Mouse (Mus musculus) spleen, adult 2 months (tissue): Measurements from ENCODE around the gene Fcer1g. TPM values are rescaled to one million over a fixed set of nuclear protein-coding genes. Genes with fewer than 3 reads are reported as not detected.

ENCODE experiments used
- DNase-seq, 2 experiments: peaks; one replicate each; pipeline versions ENCODE4 v3.0.0 to v3.0.0-alpha.2; 2012 to 2021; ENCODE audit warnings: low spot score in 2 of 2, low read depth in 1 of 2
- H3K27ac ChIP-seq: fragments of 200-500 bp; 2 replicates; pipeline ENCODE4 v1.5.1; 2012; ENCODE audit warnings: low read length, inconsistent platforms; ENCODE audit not compliant: insufficient read depth
- H3K27me3 ChIP-seq: fragments of 200-500 bp; 2 replicates; pipeline ENCODE4 v1.6.1; 2012; ENCODE audit warnings: mild to moderate bottlenecking, moderate library complexity, low read length, inconsistent platforms; ENCODE audit not compliant: control insufficient read depth, insufficient read depth
- H3K36me3 ChIP-seq: fragments of 200-500 bp; 2 replicates; pipeline ENCODE4 v1.6.1; 2012; ENCODE audit warnings: mild to moderate bottlenecking, low read length, inconsistent platforms; ENCODE audit not compliant: control insufficient read depth, insufficient read depth
- H3K4me1 ChIP-seq: fragments of 200-500 bp; 2 replicates; pipeline ENCODE4 v1.6.1; 2011; ENCODE audit warnings: inconsistent platforms; ENCODE audit not compliant: control insufficient read depth, insufficient read depth, insufficient read length
- H3K4me3 ChIP-seq: fragments of 200-500 bp; 2 replicates; pipeline ENCODE4 v1.5.1; 2011; ENCODE audit warnings: mild to moderate bottlenecking, inconsistent platforms; ENCODE audit not compliant: insufficient read depth, insufficient read length; ENCODE audit errors: extremely low read depth
- CTCF ChIP-seq: fragments of 200-500 bp; IDR thresholded peaks from 2 replicates; pipeline ENCODE4 v1.5.1; 2011; ENCODE audit warnings: mild to moderate bottlenecking, inconsistent platforms; ENCODE audit not compliant: insufficient read depth, insufficient read length, insufficient replicate concordance; ENCODE audit errors: extremely low read depth
- POLR2A ChIP-seq: fragments of 200-500 bp; IDR thresholded peaks from 2 replicates; pipeline ENCODE4 v1.6.1; 2011; ENCODE audit warnings: low read depth, low read length, inconsistent platforms
- WGBS: fragments of 180-500 bp; shearing (Covaris S2); methylation state at CpG from one replicate; pipeline ENCODE4 v1.1.7; 2018; 5-methylcytosine and 5-hydroxymethylcytosine counted together
- polyA plus RNA-seq: library from polyadenylated mRNA; depleted of rRNA; stranded (reverse); fragments of >200 nt; gene quantifications from 2 replicates; pipeline ENCODE4 v1.2.3, GENCODE M21; 2012

The Fcer1g gene
- polyA plus RNA-seq, 1 experiment, result 307 TPM

- no peak for DNase-seq
- H3K36me3 ChIP-seq, result peaks cover 22% of the 10 kb centered on the region
- H3K27me3 ChIP-seq, result no peaks in the 10 kb centered on the region
- 0 out of 2 replicates have a peak overlapping the region, but pooled peaks have one; percentile 4 for H3K4me3 ChIP-seq
- H3K4me1 ChIP-seq, result peaks cover 5% of the 10 kb centered on the region; the same call in 1 of the 2 replicates
- peak overlapping the region; percentile 2; the same call in 1 of the 2 replicates for H3K27ac ChIP-seq
- TF ChIP-seq POLR2A (no peak), CTCF (no peak)
- WGBS, result 71% methylated on average over 5 of the region's 5 CpGs
These were observed 1.8 kb downstream of the Fcer1g start for GRCm38 (mm10) chr1:171232348-171232747.

DNA sequence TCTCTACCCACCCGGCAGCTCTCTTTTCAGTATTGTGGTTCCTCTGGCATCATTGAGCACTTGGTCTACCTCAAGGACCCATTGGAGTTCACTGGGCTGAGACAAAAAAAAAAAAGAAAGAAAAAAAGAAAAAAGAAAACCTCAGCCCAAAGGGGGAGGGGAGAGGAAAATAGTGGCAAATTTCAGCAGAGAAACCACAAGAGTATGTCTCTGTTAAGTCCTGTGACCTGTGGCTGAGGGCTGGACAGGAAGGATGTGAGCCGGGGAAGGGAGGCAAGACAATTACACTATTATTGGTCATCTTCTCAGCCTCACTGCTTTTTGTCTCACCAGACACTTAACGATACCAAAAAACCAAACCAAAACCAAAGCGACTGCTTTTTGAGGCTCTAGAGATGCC, 2.3 kb downstream of the Fcer1g start:
- Histone ChIP-seq H3K27me3 (no peaks in the 10 kb centered on the region), H3K36me3 (peaks cover 17% of the 10 kb centered on the region), H3K27ac (0 out of 2 replicates have a peak overlapping the region, but pooled peaks have one; percentile 2), H3K4me3 (peak overlapping the region; percentile 10; the same call in 1 of the 2 replicates), H3K4me1 (peaks cover 5% of the 10 kb centered on the region; the same call in 1 of the 2 replicates)
- 13% methylated on average over 4 of the region's 4 CpGs for WGBS
- no peak for DNase-seq
- TF ChIP-seq POLR2A, result no peak
- no peak for TF ChIP-seq CTCF

- H3K27ac ChIP-seq, result no peak overlapping the region
- 85% methylated on average over 3 of the region's 3 CpGs for WGBS
- peaks cover 5% of the 10 kb centered on the region; the same call in 1 of the 2 replicates for H3K4me1 ChIP-seq
- TF ChIP-seq POLR2A, result no peak
- no peak for DNase-seq
- peaks cover 6% of the 10 kb centered on the region; the same call in 1 of the 2 replicates for H3K36me3 ChIP-seq
- H3K4me3 ChIP-seq, result no peak overlapping the region
- no peaks in the 10 kb centered on the region for H3K27me3 ChIP-seq
These were observed 4.0 kb downstream of the Fcer1g start for GRCm38 (mm10) chr1:171230215-171230614.

DNA sequence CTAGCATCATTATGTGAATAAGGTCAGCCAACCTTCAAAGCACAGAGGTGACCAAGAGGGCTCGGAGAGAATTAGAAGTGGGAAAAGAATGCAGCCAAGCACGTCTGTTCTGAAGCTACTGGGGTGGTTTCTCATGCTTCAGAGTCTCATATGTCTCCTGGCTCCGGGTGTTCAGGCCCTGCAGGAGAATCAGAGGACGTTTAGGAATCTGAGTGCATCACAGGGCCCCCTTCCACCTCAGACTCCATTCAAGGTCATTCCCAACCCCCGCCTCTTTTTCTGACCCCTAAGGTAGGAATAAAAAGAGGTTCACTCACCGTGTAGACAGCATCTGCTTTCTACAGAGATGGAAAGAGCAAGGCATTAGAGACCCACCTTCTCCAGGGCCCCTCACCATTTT, 4.4 kb downstream of the Fcer1g start:
- no peak overlapping the region for H3K4me3 ChIP-seq
- H3K36me3 ChIP-seq, result peaks cover 1% of the 10 kb centered on the region; the same call in 1 of the 2 replicates
- H3K27me3 ChIP-seq, result no peaks in the 10 kb centered on the region
- no peak overlapping the region for H3K27ac ChIP-seq
- WGBS, result 88% methylated on average over 6 of the region's 6 CpGs
- TF ChIP-seq POLR2A (no peak), CTCF (no peak)
- no peak for DNase-seq
- H3K4me1 ChIP-seq, result peaks cover 5% of the 10 kb centered on the region; the same call in 1 of the 2 replicates

DNA sequence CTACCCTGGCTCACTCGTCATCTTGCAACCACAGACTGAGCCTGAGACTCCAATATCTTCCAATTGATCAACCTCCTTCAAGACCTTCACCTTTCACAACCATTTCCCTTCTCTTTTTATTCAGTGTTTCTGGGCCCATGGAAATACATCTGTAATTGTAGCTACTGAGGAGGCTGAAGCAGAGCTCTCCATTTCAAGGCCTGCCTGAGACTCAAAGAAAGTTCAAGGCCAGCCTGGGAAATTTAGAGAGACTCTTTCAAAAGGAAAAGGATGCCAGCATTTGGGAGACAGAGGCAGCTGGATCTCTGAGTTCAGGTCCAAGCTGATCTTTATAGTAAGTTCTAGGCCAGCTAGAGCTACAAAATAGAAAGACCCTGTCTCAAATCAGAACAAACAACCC, 6.3 kb downstream of the Fcer1g start:
- 68% methylated on average over 1 of the region's 1 CpGs for WGBS
- H3K27me3 ChIP-seq, result no peaks in the 10 kb centered on the region
- TF ChIP-seq CTCF (no peak), POLR2A (no peak)
- H3K27ac ChIP-seq, result no peak overlapping the region
- H3K4me3 ChIP-seq, result no peak overlapping the region
- DNase-seq, result no peak
- H3K4me1 ChIP-seq, result peaks cover 9% of the 10 kb centered on the region; the same call in 1 of the 2 replicates
- H3K36me3 ChIP-seq, result no peaks in the 10 kb centered on the region

GRCm38 (mm10) chr1:171226780-171227179, 7.4 kb downstream of the Fcer1g start:
- Histone ChIP-seq H3K36me3 (no peaks in the 10 kb centered on the region), H3K4me1 (peaks cover 6% of the 10 kb centered on the region; the same call in 1 of the 2 replicates), H3K27me3 (no peaks in the 10 kb centered on the region), H3K27ac (no peak overlapping the region), H3K4me3 (no peak overlapping the region)
- DNase-seq, result no peak
- 59% methylated on average over 4 of the region's 4 CpGs for WGBS
- TF ChIP-seq CTCF, result no peak
- no peak for TF ChIP-seq POLR2A

GRCm38 (mm10) chr1:171224857-171225256, 9.3 kb downstream of the Fcer1g start, which contains the start of gene Apoa2:
Apoa2 (plus strand) TSS chr1:171225054.
- TF ChIP-seq POLR2A (no peak), CTCF (no peak)
- Histone ChIP-seq H3K4me3 (no peak within 1 kb of the TSS), H3K4me1 (peaks cover 11% of the 10 kb centered on the region; the same call in 1 of the 2 replicates), H3K27ac (no peak within 1 kb of the TSS), H3K27me3 (no peaks in the 10 kb centered on the region), H3K36me3 (no peaks in the 10 kb centered on the region; the same call in 1 of the 2 replicates)
- no peak for DNase-seq
- WGBS, result 95% methylated on average over 5 of the region's 5 CpGs
